Mouse (Mus musculus): ENCODE data around the gene Ltb. TPM values are rescaled to one million over a fixed set of nuclear protein-coding genes. Genes with fewer than 3 reads are reported as not detected.

Ltb gene
- polyA plus RNA-seq, 1 experiment from 2014 or later = 0.58 TPM

- Histone ChIP-seq H3K27ac (peak overlapping the region; percentile 93), H3K4me3 (peak overlapping the region; percentile 56), H3K27me3 (replicated peaks) (no peaks in the 10 kb centered on the region), H3K9me3 (no peaks in the 10 kb centered on the region), H3K36me3 (replicated peaks) (no peaks in the 10 kb centered on the region), H3K4me1 (peaks cover 45% of the 10 kb centered on the region), H3K9ac (peak overlapping the region; percentile 70; the same call in 1 of the 2 replicates), H3K4me2 (peak overlapping the region; percentile 97)
- no peak for ATAC-seq (replicated peaks)
- WGBS = 77% methylated on average over 9 of the region's 9 CpGs
Observed at GRCm38 (mm10) chr17:35236996-35237395, 42.8 kb downstream of the Ltb start.

- Histone ChIP-seq H3K4me1 (peaks cover 40% of the 10 kb centered on the region), H3K27me3 (replicated peaks) (no peaks in the 10 kb centered on the region), H3K9me3 (no peaks in the 10 kb centered on the region), H3K9ac (no peak overlapping the region), H3K4me2 (peak overlapping the region; percentile 97), H3K4me3 (peak overlapping the region; percentile 56; the same call in 1 of the 2 replicates), H3K27ac (no peak overlapping the region), H3K36me3 (replicated peaks) (no peaks in the 10 kb centered on the region)
- ATAC-seq (replicated peaks) = no peak
- WGBS = 89% methylated on average over 12 of the region's 12 CpGs
Observed at GRCm38 (mm10) chr17:35237504-35237903, 43.3 kb downstream of the Ltb start.

GRCm38 (mm10) chr17:35239700-35240099 is 45.5 kb downstream of the Ltb start:
- WGBS = 88% methylated on average over 5 of the region's 5 CpGs
- no peaks in the 10 kb centered on the region for H3K27me3 ChIP-seq (replicated peaks)
- no peak overlapping the region for H3K4me2 ChIP-seq
- H3K27ac ChIP-seq = no peak overlapping the region
- peaks cover 5% of the 10 kb centered on the region for H3K36me3 ChIP-seq (replicated peaks)
- H3K9me3 ChIP-seq = no peaks in the 10 kb centered on the region
- no peak overlapping the region for H3K9ac ChIP-seq
- H3K4me3 ChIP-seq = no peak overlapping the region
- no peak for ATAC-seq (replicated peaks)
- peaks cover 36% of the 10 kb centered on the region for H3K4me1 ChIP-seq

- 30% methylated on average over 12 of the region's 12 CpGs for WGBS
- peak; percentile 1 for ATAC-seq (replicated peaks)
- peak overlapping the region; percentile 48 for H3K9ac ChIP-seq
- H3K9me3 ChIP-seq = no peaks in the 10 kb centered on the region
- H3K36me3 ChIP-seq (replicated peaks) = peaks cover 15% of the 10 kb centered on the region
- H3K4me1 ChIP-seq = peaks cover 40% of the 10 kb centered on the region
- peak overlapping the region; percentile 99 for H3K27ac ChIP-seq
- H3K4me2 ChIP-seq = peak overlapping the region; percentile 82
- H3K4me3 ChIP-seq = peak overlapping the region; percentile 98
- H3K27me3 ChIP-seq (replicated peaks) = no peaks in the 10 kb centered on the region
Observed at GRCm38 (mm10) chr17:35240384-35241304, 46.4 kb downstream of the Ltb start.

- peak; percentile 90 for ATAC-seq (replicated peaks)
- Histone ChIP-seq H3K9me3 (no peaks in the 10 kb centered on the region), H3K4me3 (peak within 1 kb of the TSS; percentile 98), H3K27me3 (replicated peaks) (no peaks in the 10 kb centered on the region), H3K4me1 (peaks cover 48% of the 10 kb centered on the region), H3K27ac (peak within 1 kb of the TSS; percentile 99), H3K4me2 (peak within 1 kb of the TSS; percentile 82), H3K9ac (peak within 1 kb of the TSS; percentile 98), H3K36me3 (replicated peaks) (peaks cover 23% of the 10 kb centered on the region)
- 0% methylated on average over 69 of the region's 69 CpGs for WGBS
Observed at GRCm38 (mm10) chr17:35241305-35242014, 47.2 kb downstream of the Ltb start, which contains the start of gene Ddx39b. Gene Ddx39b, plus strand, starts transcription at chr17:35241746.

GRCm38 (mm10) chr17:35242015-35242941 is 48.0 kb downstream of the Ltb start:
- peaks cover 31% of the 10 kb centered on the region for H3K36me3 ChIP-seq (replicated peaks)
- no peaks in the 10 kb centered on the region for H3K27me3 ChIP-seq (replicated peaks)
- peak overlapping the region; percentile 98 for H3K9ac ChIP-seq
- peak overlapping the region; percentile 98 for H3K4me3 ChIP-seq
- H3K27ac ChIP-seq = peak overlapping the region; percentile 99
- ATAC-seq (replicated peaks) = peak; percentile 43
- no peaks in the 10 kb centered on the region for H3K9me3 ChIP-seq
- H3K4me1 ChIP-seq = peaks cover 47% of the 10 kb centered on the region
- under 1% methylated on average over 55 of the region's 55 CpGs for WGBS
- peak overlapping the region; percentile 82 for H3K4me2 ChIP-seq

GRCm38 (mm10) chr17:35243086-35243485 is 48.8 kb downstream of the Ltb start:
- no peak for ATAC-seq (replicated peaks)
- Histone ChIP-seq H3K4me1 (peaks cover 46% of the 10 kb centered on the region), H3K4me2 (peak overlapping the region; percentile 82), H3K9ac (peak overlapping the region; percentile 98), H3K27me3 (replicated peaks) (no peaks in the 10 kb centered on the region), H3K4me3 (peak overlapping the region; percentile 98), H3K36me3 (replicated peaks) (peaks cover 38% of the 10 kb centered on the region), H3K9me3 (no peaks in the 10 kb centered on the region), H3K27ac (peak overlapping the region; percentile 99)
- WGBS = 3% methylated on average over 16 of the region's 16 CpGs

GRCm38 (mm10) chr17:35244999-35245398 is 50.8 kb downstream of the Ltb start:
- H3K9me3 ChIP-seq = no peaks in the 10 kb centered on the region
- H3K27me3 ChIP-seq (replicated peaks) = no peaks in the 10 kb centered on the region
- no peak for ATAC-seq (replicated peaks)
- 60% methylated on average over 2 of the region's 2 CpGs for WGBS
- peak overlapping the region; percentile 82 for H3K4me2 ChIP-seq
- H3K27ac ChIP-seq = no peak overlapping the region
- peaks cover 57% of the 10 kb centered on the region for H3K36me3 ChIP-seq (replicated peaks)
- peaks cover 45% of the 10 kb centered on the region for H3K4me1 ChIP-seq
- H3K4me3 ChIP-seq = peak overlapping the region; percentile 98; the same call in 1 of the 2 replicates
- H3K9ac ChIP-seq = no peak overlapping the region

Small RNA genes lying within 50 kb of the gene (microRNA-seq; reads per million reads assigned to microRNA genes)
- gene Mir6973a (not detected), gene Mir6974 (not detected), gene Mir6975 (3.3 reads per million, percentile 16 among the genes with 10 or more reads in this experiment)

Other genes starting within 250 kb of the Ltb start
- 0.24 and 0.31 TPM in 2 replicates for gene Hspa1b, start 235.2 kb upstream of the Ltb start, polyA plus RNA-seq (2015; fragmentation: Nextera tagmentation; extraction: Ambion mirVana)
- gene Gm20481, start 224.5 kb upstream of the Ltb start, polyA plus RNA-seq (2015; fragmentation: Nextera tagmentation; extraction: Ambion mirVana) = not detected in 2 replicates
- gene Hspa1a, start 222.3 kb upstream of the Ltb start, polyA plus RNA-seq (2015; fragmentation: Nextera tagmentation; extraction: Ambion mirVana) = 12.7 and 13.3 TPM in 2 replicates
- gene Hspa1l, start 221.7 kb upstream of the Ltb start, polyA plus RNA-seq (2015; fragmentation: Nextera tagmentation; extraction: Ambion mirVana) = 1.2 and 1.5 TPM in 2 replicates
- gene Lsm2, start 212.6 kb upstream of the Ltb start, polyA plus RNA-seq (2015; fragmentation: Nextera tagmentation; extraction: Ambion mirVana) = 103 and 111 TPM in 2 replicates
- 63.1 and 70.2 TPM in 2 replicates for gene Vars, start 193.5 kb upstream of the Ltb start, polyA plus RNA-seq (2015; fragmentation: Nextera tagmentation; extraction: Ambion mirVana)
- 0.06 and 0.15 TPM in 2 replicates for gene Vwa7, start 177.9 kb upstream of the Ltb start, polyA plus RNA-seq (2015; fragmentation: Nextera tagmentation; extraction: Ambion mirVana)
- 2.5 and 2.7 TPM in 2 replicates for gene Sapcd1, start 166.4 kb upstream of the Ltb start, polyA plus RNA-seq (2015; fragmentation: Nextera tagmentation; extraction: Ambion mirVana)
- 1.6 and 3.3 TPM in 2 replicates for gene Msh5, start 147.7 kb upstream of the Ltb start, polyA plus RNA-seq (2015; fragmentation: Nextera tagmentation; extraction: Ambion mirVana)
- gene Clic1, start 144.5 kb upstream of the Ltb start, polyA plus RNA-seq (2015; fragmentation: Nextera tagmentation; extraction: Ambion mirVana) = 62.4 and 72.1 TPM in 2 replicates
- 337 and 380 TPM in 2 replicates for gene Ddah2, start 135.4 kb upstream of the Ltb start, polyA plus RNA-seq (2015; fragmentation: Nextera tagmentation; extraction: Ambion mirVana)
- 0.31 TPM in 1 of 2 replicates, not detected in the other for gene Ly6g6c, start 129.1 kb upstream of the Ltb start, polyA plus RNA-seq (2015; fragmentation: Nextera tagmentation; extraction: Ambion mirVana)
- gene Mpig6b, start 128.3 kb upstream of the Ltb start, polyA plus RNA-seq (2015; fragmentation: Nextera tagmentation; extraction: Ambion mirVana) = 0.21 and 0.43 TPM in 2 replicates
- gene Ly6g6e, start 117.5 kb upstream of the Ltb start, polyA plus RNA-seq (2015; fragmentation: Nextera tagmentation; extraction: Ambion mirVana) = 0.21 and 0.32 TPM in 2 replicates
- gene Ly6g6d, start 116.4 kb upstream of the Ltb start, polyA plus RNA-seq (2015; fragmentation: Nextera tagmentation; extraction: Ambion mirVana) = 1.9 and 2.5 TPM in 2 replicates
- gene Ly6g6f, start 108.8 kb upstream of the Ltb start, polyA plus RNA-seq (2015; fragmentation: Nextera tagmentation; extraction: Ambion mirVana) = not detected in 2 replicates
- 105 and 113 TPM in 2 replicates for gene Abhd16a, start 105.2 kb upstream of the Ltb start, polyA plus RNA-seq (2015; fragmentation: Nextera tagmentation; extraction: Ambion mirVana)
- gene Ly6g5c, start 86.2 kb upstream of the Ltb start, polyA plus RNA-seq (2015; fragmentation: Nextera tagmentation; extraction: Ambion mirVana) = not detected in 2 replicates
- gene Ly6g5b, start 79.0 kb upstream of the Ltb start, polyA plus RNA-seq (2015; fragmentation: Nextera tagmentation; extraction: Ambion mirVana) = 1.1 and 2.2 TPM in 2 replicates
- 25.9 and 28.9 TPM in 2 replicates for gene Gpank1, start 73.0 kb upstream of the Ltb start, polyA plus RNA-seq (2015; fragmentation: Nextera tagmentation; extraction: Ambion mirVana)
- gene Csnk2b, start 72.4 kb upstream of the Ltb start, polyA plus RNA-seq (2015; fragmentation: Nextera tagmentation; extraction: Ambion mirVana) = 316 and 319 TPM in 2 replicates
- gene D17H6S53E, start 68.1 kb upstream of the Ltb start, polyA plus RNA-seq (2015; fragmentation: Nextera tagmentation; extraction: Ambion mirVana) = 8.3 and 9.6 TPM in 2 replicates
- gene Apom, start 62.4 kb upstream of the Ltb start, polyA plus RNA-seq (2015; fragmentation: Nextera tagmentation; extraction: Ambion mirVana) = 0.56 and 1.4 TPM in 2 replicates
- gene Bag6, start 59.3 kb upstream of the Ltb start, polyA plus RNA-seq (2015; fragmentation: Nextera tagmentation; extraction: Ambion mirVana) = 82.9 and 83.4 TPM in 2 replicates
- gene Prrc2a, start 29.5 kb upstream of the Ltb start, polyA plus RNA-seq (2015; fragmentation: Nextera tagmentation; extraction: Ambion mirVana) = 188 and 203 TPM in 2 replicates
- 7.3 and 8.2 TPM in 2 replicates for gene Aif1, start 18.4 kb upstream of the Ltb start, polyA plus RNA-seq (2015; fragmentation: Nextera tagmentation; extraction: Ambion mirVana)
- 7.6 and 9.2 TPM in 2 replicates for gene Lst1, start 6.0 kb upstream of the Ltb start, polyA plus RNA-seq (2015; fragmentation: Nextera tagmentation; extraction: Ambion mirVana)
- not detected in 2 replicates for gene Tnf, start 7.6 kb downstream of the Ltb start, polyA plus RNA-seq (2015; fragmentation: Nextera tagmentation; extraction: Ambion mirVana)
- 0.32 and 0.69 TPM in 2 replicates for gene Lta, start 10.9 kb downstream of the Ltb start, polyA plus RNA-seq (2015; fragmentation: Nextera tagmentation; extraction: Ambion mirVana)
- 1.6 TPM in 1 of 2 replicates, not detected in the other for gene Gm16181, start 26.4 kb downstream of the Ltb start, polyA plus RNA-seq (2015; fragmentation: Nextera tagmentation; extraction: Ambion mirVana)
- gene Atp6v1g2, start 39.2 kb downstream of the Ltb start, polyA plus RNA-seq (2015; fragmentation: Nextera tagmentation; extraction: Ambion mirVana) = 94.4 and 100 TPM in 2 replicates
- gene Nfkbil1, start 41.4 kb downstream of the Ltb start, polyA plus RNA-seq (2015; fragmentation: Nextera tagmentation; extraction: Ambion mirVana) = 11.7 and 11.8 TPM in 2 replicates
- 379 and 391 TPM in 2 replicates for gene Ddx39b, start 47.3 kb downstream of the Ltb start, polyA plus RNA-seq (2015; fragmentation: Nextera tagmentation; extraction: Ambion mirVana)
- 93.4 and 105 TPM in 2 replicates for gene H2-D1, start 68.3 kb downstream of the Ltb start, polyA plus RNA-seq (2015; fragmentation: Nextera tagmentation; extraction: Ambion mirVana)
- gene H2-Q1, start 126.0 kb downstream of the Ltb start, polyA plus RNA-seq (2015; fragmentation: Nextera tagmentation; extraction: Ambion mirVana) = 0.54 and 0.70 TPM in 2 replicates
- 3.0 and 3.8 TPM in 2 replicates for gene H2-Q2, start 147.8 kb downstream of the Ltb start, polyA plus RNA-seq (2015; fragmentation: Nextera tagmentation; extraction: Ambion mirVana)
- gene H2-Q4, start 185.2 kb downstream of the Ltb start, polyA plus RNA-seq (2015; fragmentation: Nextera tagmentation; extraction: Ambion mirVana) = 0.88 and 1.3 TPM in 2 replicates
- 0.89 and 1.1 TPM in 2 replicates for gene H2-Q6, start 230.4 kb downstream of the Ltb start, polyA plus RNA-seq (2015; fragmentation: Nextera tagmentation; extraction: Ambion mirVana)
- gene H2-Q7, start 244.7 kb downstream of the Ltb start, polyA plus RNA-seq (2015; fragmentation: Nextera tagmentation; extraction: Ambion mirVana) = 2.7 and 4.0 TPM in 2 replicates